Mouse (Mus musculus) kidney, adult 18-20 months (tissue): ENCODE results near the gene Nxnl1.

Experiments
- DNase-seq: peaks from one replicate; pipeline ENCODE4 v3.0.0; 2021

The Nxnl1 gene

DNA sequence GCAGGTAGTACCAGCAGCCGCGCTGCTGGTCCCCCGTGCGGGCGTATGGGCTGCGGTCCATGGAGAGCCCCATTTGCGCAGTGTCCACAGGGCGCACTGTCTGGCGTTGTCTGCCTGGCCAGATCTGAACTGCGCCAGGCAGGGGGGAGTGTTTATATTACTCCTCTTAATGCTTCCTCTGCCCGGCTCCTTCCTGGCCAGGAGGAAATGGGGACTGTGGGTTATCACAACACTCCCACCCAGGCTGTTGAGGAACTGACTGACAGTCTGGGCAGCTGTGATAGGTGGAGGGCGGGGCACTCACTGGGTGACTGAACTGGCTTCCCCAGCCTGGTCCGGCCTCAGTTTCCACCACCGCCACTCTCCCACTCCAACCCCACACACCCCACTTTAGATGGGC lies 54.8 kb downstream of the Nxnl1 start, which contains the start of gene Plvap:
Gene Plvap, minus strand, starts transcription at position 109 of the 400 bp plus-strand sequence.
- DNase-seq, result peak; percentile 51
